Mouse (Mus musculus) G1E-ER4 (cell line): Measurements from ENCODE around the gene Atp6ap1. TPM values are rescaled to one million over a fixed set of nuclear protein-coding genes. Genes with fewer than 3 reads are reported as not detected.

Experiments used
- GATA1 ChIP-seq: IDR thresholded peaks from one replicate; pipeline ENCODE4 v1.8.0; 2012; ENCODE audit warnings: low read length, inconsistent platforms
- polyA plus RNA-seq: library from polyadenylated mRNA; stranded (reverse); fragments of >175 nt; gene quantifications from 2 replicates; pipeline ENCODE4 v1.2.3, GENCODE M21; 2012

Gene Atp6ap1
- polyA plus RNA-seq: 10.2 and 14.1 TPM in 2 replicates

GRCm38 (mm10) chrX:74296538-74297448, at the start of gene Atp6ap1:
Gene Atp6ap1, plus strand, starts transcription at chrX:74297097.
- TF ChIP-seq GATA1: no peak

- TF ChIP-seq GATA1: no peak
These were observed 48.2 kb upstream of the Atp6ap1 start for GRCm38 (mm10) chrX:74248651-74249050.

GRCm38 (mm10) chrX:74249615-74250014, 47.3 kb upstream of the Atp6ap1 start, which contains the start of gene Flna:
Gene Flna, minus strand, starts transcription at chrX:74249820.
- no peak for TF ChIP-seq GATA1

DNA sequence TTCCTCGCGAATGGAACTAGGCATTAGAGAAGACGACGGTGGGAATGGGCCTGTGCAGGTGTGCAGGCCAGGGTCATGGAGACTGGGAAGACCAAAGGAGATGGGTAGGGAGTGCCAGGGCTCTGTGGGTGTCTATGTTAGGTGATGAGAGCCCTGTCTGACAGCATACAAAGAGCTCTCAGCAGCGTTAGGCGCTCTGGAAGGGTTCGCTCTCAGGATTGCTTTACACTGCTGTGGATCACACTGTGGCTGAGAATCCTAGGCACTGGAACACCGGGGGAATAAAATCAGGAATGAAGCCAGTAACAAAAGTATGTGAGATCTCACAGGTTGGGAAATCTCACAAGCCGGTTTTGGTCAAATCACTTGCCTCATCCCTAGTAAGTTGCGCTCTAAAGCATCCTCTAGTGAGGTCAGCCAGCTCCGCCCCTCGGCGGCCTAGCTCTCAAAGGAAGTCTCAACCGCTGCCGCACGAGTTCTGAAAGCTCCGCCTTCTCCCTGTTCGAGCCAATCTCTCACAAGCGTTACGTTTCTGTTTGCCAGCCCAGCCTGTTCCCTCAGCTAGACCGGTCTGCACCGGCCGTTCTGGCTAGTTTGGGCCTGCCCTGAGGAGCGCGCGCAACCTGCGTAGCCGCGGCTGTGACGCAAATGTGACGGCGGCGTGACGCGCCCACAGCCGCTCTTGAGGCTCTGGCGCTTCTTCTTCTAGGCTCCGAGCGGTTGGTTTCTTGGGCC, 42.6 kb upstream of the Atp6ap1 start, which contains the start of gene Emd:
Emd (plus strand) TSS at position 535 of the 735 bp plus-strand sequence.
- no peak for TF ChIP-seq GATA1

DNA sequence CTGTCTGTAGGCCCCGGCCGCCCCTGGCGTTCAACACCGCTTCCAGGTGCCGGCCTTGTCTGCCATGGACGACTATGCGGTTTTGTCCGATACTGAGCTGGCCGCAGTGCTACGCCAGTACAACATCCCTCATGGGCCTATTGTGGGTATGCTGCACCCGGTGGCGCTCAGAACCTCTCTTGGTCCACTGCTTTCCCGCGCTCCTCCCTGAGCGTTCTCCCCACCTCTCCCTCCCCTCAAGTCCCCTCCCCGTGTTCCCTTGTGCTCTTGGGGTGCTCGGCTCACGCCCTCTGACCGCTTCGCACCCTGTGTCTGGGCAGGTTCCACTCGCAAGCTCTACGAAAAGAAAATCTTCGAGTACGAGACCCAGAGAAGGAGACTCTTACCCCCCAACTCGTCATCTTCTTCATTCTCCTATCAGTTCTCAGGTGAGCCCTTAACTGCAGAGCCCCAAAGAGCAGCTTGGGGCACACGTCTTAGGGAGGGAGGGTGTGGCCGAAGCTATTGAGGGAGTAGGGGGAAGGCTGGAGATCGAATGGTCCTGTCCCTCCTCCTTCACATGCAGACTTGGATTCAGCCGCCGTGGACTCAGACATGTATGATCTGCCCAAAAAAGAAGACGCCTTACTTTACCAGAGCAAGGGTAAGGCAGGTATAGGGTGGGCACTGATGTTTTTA, 41.9 kb upstream of the Atp6ap1 start:
- TF ChIP-seq GATA1: no peak

GRCm38 (mm10) chrX:74257746-74258145, 39.2 kb upstream of the Atp6ap1 start:
- no peak for TF ChIP-seq GATA1

- TF ChIP-seq GATA1: no peak
These were observed 27.2 kb upstream of the Atp6ap1 start for GRCm38 (mm10) chrX:74269736-74270061.

DNA sequence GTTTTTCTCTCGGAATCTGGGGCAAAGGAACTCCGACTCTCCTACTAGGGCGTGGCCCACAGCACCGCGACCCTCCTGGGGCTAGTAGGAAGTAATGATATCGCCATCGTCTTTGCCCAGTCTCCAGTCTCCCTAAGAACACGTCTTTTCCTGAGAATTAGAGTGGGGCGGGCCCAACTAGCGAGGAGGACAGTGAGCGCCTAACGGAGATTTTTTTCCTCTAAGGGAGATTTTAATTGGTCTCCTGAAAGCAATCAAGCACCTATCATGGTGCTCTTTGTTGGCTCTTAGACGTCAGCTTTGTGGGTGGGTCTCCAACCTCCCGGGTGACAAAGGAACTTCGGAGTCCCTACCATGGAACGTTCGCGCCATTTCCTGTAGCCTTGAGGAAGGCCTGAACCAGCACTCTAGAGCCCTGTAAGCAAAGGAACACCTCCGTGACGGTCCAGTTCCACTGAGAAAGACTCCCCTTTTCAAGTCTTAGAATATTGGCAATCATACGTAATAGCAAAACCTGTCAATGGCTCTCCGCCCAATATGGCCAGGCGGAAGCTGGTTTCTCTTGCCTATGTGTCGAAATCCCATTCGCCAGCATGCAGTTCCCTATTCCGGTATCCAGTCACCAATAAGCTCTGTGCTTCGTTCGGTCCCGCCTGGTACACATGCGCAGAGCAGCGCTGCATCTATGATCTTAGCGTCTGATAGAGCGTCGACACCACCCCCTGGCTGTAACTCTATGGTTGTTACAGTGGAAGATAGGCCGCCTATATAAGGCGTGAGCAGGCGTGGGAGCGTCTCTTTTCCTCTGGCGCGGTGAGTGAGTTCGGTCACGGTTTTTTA, 26.6 kb upstream of the Atp6ap1 start, which contains the start of gene Rpl10:
Rpl10 (plus strand) TSS at position 751 of the 840 bp plus-strand sequence.
- no peak for TF ChIP-seq GATA1

DNA sequence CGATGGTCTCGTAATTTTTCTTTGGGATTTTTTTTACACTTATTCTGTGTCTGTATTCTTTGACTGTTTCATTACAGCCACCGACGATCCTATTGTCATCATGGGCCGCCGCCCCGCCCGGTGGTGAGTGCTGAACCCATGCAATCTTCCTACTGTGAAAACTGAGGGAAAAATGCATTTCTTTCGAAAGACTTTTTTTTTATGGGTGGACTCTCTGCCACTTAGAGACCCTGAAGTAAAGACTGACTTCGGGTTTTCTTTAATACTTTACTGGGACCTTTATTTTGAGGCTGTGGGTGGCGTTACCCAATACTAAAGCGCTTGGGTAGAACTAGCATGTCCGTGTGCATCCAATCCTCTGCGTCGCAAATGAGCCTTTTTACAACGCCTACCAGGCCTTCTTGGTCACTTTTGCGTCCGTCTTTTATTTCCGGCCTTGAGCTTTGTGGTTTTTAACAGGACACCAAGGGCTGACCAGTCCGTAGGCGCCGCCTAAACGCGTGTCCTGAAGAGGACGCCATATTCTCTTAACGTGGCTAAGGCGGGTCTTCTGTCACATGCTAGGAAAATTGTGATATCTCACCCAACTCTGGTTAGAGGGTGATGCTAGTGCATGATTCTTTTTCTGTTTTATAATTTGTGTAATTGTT, 25.9 kb upstream of the Atp6ap1 start:
- TF ChIP-seq GATA1: no peak

GRCm38 (mm10) chrX:74273422-74274322, 23.2 kb upstream of the Atp6ap1 start:
- TF ChIP-seq GATA1: no peak

- TF ChIP-seq GATA1: no peak
These were observed 19.0 kb upstream of the Atp6ap1 start for GRCm38 (mm10) chrX:74277916-74278315.

- no peak for TF ChIP-seq GATA1
These were observed 15.7 kb upstream of the Atp6ap1 start for GRCm38 (mm10) chrX:74281041-74281731.

DNA sequence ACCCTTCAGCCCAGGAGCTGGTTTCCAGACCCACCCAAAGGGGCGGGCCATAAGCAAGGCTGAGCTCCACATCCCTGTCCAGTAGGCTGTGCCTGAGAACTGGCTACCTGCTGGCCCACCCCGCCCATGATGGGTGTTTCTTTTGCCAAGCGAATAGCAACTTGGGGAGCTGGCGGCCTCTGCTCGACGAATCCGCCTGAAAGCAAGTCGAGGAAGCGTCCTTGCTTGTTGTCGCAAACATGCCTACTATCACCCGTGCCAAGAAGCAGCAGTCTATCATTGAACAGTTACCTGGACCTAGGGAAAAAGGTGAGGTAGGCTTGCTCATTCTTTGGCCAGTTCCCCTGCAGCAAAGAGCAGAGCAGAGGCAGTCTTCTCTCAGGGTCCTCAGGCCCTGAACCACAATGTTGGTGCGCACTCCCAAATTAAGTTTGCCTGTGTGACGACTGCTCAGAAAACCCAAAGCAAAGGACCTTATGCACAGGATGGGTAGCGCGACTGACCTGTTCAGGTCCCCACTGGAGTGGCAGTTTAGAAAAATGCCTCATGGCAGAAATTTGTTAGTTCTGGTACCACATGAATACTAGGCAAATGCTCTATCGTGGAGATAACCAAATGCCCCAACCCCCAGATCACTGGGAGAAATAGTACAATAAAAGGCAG, 15.0 kb upstream of the Atp6ap1 start, which contains the start of the genes Taz and Dnase1l1:
Taz (plus strand) TSS at position 181 of the 663 bp plus-strand sequence.
Dnase1l1 (minus strand) TSS at position 606 of the 663 bp plus-strand sequence.
- TF ChIP-seq GATA1: no peak
